Mouse (Mus musculus): Measurements from ENCODE around the gene Alcam. TPM values are rescaled to one million over a fixed set of nuclear protein-coding genes. Genes with fewer than 3 reads are reported as not detected.

Alcam gene
- polyA plus RNA-seq (2015; fragmentation: Nextera tagmentation; extraction: Ambion mirVana) = 16.9 and 18.2 TPM in 2 replicates

DNA sequence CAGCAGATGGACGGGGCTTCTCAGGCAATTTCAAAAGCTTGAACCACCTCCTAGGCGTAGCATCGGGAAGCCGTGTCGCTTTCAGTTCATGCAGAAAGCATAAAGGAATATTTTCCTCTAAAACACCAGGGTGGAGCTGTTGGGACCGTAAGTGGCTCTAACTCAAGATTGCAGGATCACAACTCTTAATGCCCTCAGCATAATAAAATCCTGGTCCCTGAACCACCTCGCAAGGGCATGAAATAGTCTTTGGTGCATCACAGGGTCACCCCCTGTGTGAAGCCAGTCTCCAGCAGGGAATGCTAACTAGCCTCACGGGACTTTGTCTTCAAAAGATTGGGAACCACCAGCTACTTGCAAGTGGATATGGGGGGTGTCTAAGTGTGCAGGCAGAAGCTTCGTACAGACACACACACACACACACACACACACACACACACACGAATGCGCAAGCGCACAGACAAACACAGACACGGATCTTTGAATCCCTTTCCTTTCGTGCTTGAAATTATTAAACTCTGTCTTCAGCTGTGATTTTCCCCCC lies at the start of gene Alcam:
TSS of gene Alcam (minus strand) at position 104 of the 544 bp plus-strand sequence.
- peak within 1 kb of the TSS; percentile 86 for H3K4me2 ChIP-seq (replicated peaks)
- H3K27me3 ChIP-seq (replicated peaks) = no peaks in the 10 kb centered on the region
- peak within 1 kb of the TSS; percentile 20; the same call in 1 of the 2 replicates for H3K9ac ChIP-seq
- H3K4me3 ChIP-seq (replicated peaks) = peak within 1 kb of the TSS; percentile 62
- H3K27ac ChIP-seq = peak within 1 kb of the TSS; percentile 75
- no peaks in the 10 kb centered on the region for H3K9me3 ChIP-seq
- ATAC-seq = no peak
- peaks cover 6% of the 10 kb centered on the region; the same call in 1 of the 2 replicates for H3K4me1 ChIP-seq (replicated peaks)
- H3K36me3 ChIP-seq = no peaks in the 10 kb centered on the region
- WGBS = 2% methylated on average over 14 of the region's 14 CpGs

DNA sequence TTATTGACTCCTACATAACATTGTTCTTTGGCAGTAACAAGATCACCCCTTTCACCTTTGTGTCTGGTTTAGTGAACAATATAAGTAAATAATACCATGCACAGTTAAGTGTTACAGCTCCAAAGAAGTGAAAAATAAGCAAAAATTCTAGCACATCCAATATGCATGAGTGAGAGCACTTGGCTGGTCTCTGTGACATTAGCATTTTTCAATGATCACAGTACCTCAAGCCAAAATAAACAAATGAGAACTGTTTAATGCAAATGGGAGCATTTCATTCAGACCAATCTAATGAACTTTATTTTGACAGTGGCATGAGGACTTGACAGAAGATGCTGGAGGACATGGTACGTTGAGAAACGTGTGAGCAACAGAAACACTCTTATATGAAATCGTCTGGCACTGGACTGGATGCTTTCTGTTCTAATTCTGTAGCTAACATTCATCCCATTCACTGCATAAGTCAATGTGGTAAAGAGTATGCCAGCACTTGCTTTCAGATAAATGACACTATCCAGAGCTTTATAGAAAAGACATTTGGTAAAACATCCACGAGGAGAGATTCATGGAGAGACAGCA lies 45.0 kb upstream of the Alcam start:
- H3K9me3 ChIP-seq = no peaks in the 10 kb centered on the region
- ATAC-seq = no peak
- H3K4me3 ChIP-seq (replicated peaks) = no peak overlapping the region
- H3K9ac ChIP-seq = no peak overlapping the region
- no peaks in the 10 kb centered on the region for H3K4me1 ChIP-seq (replicated peaks)
- H3K36me3 ChIP-seq = no peaks in the 10 kb centered on the region
- H3K27ac ChIP-seq = no peak overlapping the region
- WGBS = 64% methylated on average over 4 of the region's 4 CpGs
- no peaks in the 10 kb centered on the region for H3K27me3 ChIP-seq (replicated peaks)
- no peak overlapping the region for H3K4me2 ChIP-seq (replicated peaks)

DNA sequence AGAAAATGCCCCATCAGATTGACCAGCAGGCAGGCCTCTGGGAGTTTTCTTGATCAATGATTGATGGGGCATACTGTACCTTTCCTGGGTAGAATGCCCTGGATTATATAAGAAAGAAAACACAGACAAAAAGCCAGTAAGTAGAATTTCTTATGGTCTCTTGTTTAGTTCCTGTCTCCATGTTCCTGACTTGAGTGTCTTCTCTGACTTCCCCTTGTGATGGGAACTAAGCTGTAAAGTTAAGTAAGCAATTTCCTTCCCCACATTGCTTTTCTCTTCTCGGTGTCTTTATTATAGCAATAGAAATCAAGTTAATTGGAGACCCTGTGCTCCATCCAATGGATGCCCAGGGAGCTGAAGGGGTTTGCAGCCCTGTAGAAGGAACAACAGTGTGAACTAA lies 36.7 kb upstream of the Alcam start:
- 59% methylated on average over 1 of the region's 1 CpGs for WGBS
- Histone ChIP-seq H3K4me3 (replicated peaks) (no peak overlapping the region), H3K9me3 (no peaks in the 10 kb centered on the region), H3K36me3 (no peaks in the 10 kb centered on the region), H3K27ac (no peak overlapping the region), H3K27me3 (replicated peaks) (no peaks in the 10 kb centered on the region), H3K4me2 (replicated peaks) (no peak overlapping the region), H3K9ac (no peak overlapping the region), H3K4me1 (replicated peaks) (no peaks in the 10 kb centered on the region)
- ATAC-seq = no peak

DNA sequence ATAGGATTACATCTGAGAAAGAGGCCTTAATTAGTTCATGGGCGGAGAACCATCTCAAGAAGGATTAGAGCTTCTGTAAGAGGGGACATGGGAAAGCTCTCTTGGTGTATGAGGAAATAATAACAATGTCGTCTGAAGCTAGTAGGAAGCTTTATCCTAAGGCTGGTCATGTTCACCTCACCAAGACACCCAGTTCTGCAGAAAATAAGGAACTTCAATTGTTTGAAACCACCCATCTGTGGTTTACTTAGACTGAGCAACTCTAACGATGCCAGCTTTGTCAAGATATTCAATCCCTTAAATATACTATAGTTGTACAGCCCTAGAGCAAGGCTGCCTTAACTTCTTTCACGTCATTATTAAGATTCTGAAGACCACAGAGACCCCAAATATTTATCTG lies 20.4 kb upstream of the Alcam start:
- no peak overlapping the region for H3K4me2 ChIP-seq (replicated peaks)
- H3K27ac ChIP-seq = no peak overlapping the region
- H3K4me1 ChIP-seq (replicated peaks) = no peaks in the 10 kb centered on the region
- 56% methylated on average over 4 of the region's 4 CpGs for WGBS
- no peaks in the 10 kb centered on the region for H3K9me3 ChIP-seq
- H3K9ac ChIP-seq = no peak overlapping the region
- no peaks in the 10 kb centered on the region for H3K36me3 ChIP-seq
- H3K27me3 ChIP-seq (replicated peaks) = no peaks in the 10 kb centered on the region
- no peak for ATAC-seq
- H3K4me3 ChIP-seq (replicated peaks) = no peak overlapping the region

DNA sequence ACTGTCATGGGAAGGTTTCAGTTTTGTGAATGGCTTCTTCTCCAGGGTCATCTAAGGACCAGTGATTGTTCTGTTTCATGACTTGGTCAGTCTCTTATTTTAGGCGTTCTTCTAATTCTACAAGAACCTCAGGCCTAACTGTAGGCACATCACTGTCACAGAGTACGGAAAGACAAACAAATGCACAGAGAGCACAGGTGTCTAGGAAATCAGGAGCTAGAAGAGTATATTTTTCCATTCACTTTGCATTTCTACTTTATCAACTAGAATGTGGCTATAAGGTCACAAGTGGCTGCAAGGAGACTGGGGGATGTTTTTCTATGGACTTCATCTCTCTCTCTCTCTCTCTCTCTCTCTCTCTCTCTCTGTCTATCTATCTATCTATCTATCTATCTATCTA lies 19.2 kb upstream of the Alcam start:
- no peak for ATAC-seq
- no peak overlapping the region for H3K4me3 ChIP-seq (replicated peaks)
- no peaks in the 10 kb centered on the region for H3K4me1 ChIP-seq (replicated peaks)
- no peak overlapping the region for H3K27ac ChIP-seq
- H3K36me3 ChIP-seq = no peaks in the 10 kb centered on the region
- H3K9ac ChIP-seq = no peak overlapping the region
- H3K27me3 ChIP-seq (replicated peaks) = no peaks in the 10 kb centered on the region
- 93% methylated on average over 2 of the region's 2 CpGs for WGBS
- H3K9me3 ChIP-seq = no peaks in the 10 kb centered on the region
- H3K4me2 ChIP-seq (replicated peaks) = no peak overlapping the region

DNA sequence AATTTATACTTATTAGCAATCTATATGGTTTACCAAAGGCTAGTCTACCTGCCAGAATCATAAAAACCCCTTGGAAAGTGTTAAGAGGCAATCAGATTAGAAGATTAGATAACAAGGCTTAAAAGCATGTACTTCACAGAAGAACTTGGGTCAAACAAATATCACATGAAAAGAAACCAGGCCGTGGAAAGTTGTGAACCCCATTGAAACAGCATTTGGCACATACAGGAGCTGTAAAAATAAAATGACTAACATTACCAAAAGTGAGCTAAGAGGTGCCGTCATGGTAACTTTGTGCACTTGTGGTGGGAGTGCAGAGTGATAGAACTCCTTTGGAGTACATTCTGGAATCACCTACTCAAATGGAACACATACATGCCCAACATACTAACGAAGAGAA lies 18.8 kb upstream of the Alcam start:
- Histone ChIP-seq H3K36me3 (no peaks in the 10 kb centered on the region), H3K4me2 (replicated peaks) (no peak overlapping the region), H3K4me1 (replicated peaks) (no peaks in the 10 kb centered on the region), H3K4me3 (replicated peaks) (no peak overlapping the region), H3K9ac (no peak overlapping the region), H3K27ac (no peak overlapping the region), H3K9me3 (no peaks in the 10 kb centered on the region), H3K27me3 (replicated peaks) (no peaks in the 10 kb centered on the region)
- 82% methylated on average over 3 of the region's 3 CpGs for WGBS
- no peak for ATAC-seq

DNA sequence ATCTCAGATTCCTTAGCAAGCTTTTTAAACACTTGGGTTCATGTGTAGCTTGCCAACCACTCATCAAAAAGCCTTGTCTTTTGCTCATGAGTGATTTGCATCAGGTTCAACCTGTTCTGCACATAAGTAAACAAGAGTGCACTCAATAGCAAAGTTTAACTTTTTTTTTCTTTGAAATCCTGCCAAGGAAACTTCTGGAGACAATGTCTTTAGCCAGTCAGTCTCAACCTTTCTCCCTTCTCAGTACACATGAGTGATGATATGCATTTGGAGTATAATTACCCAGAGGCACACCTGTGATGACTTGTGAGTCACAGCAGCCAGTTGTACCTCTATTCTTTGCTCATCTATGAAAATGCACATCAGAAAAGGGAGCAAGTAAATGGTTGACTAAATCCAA lies 18.2 kb upstream of the Alcam start:
- Histone ChIP-seq H3K27ac (no peak overlapping the region), H3K4me1 (replicated peaks) (no peaks in the 10 kb centered on the region), H3K9me3 (no peaks in the 10 kb centered on the region), H3K4me3 (replicated peaks) (no peak overlapping the region), H3K36me3 (no peaks in the 10 kb centered on the region), H3K4me2 (replicated peaks) (no peak overlapping the region), H3K9ac (no peak overlapping the region), H3K27me3 (replicated peaks) (no peaks in the 10 kb centered on the region)
- ATAC-seq = no peak

DNA sequence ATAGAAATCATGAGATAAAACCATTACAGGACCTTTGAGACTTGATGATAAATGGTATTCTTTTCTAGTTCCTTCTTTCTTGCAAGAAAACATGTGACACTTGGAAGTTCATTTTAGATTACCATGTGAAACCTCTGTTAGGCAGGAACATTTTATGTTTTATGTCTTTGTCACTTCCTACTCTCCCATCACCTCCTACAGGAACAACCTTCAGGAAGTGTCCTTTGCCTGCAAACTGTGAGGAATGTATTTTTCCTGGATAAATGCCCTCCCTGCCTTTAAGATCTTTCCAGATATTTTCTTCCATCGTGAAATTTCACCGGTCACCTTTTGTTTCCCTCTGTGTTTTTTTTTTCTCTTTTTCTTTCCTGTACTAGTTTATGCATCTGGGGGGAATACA lies 17.0 kb upstream of the Alcam start:
- WGBS = 83% methylated on average over 2 of the region's 2 CpGs

DNA sequence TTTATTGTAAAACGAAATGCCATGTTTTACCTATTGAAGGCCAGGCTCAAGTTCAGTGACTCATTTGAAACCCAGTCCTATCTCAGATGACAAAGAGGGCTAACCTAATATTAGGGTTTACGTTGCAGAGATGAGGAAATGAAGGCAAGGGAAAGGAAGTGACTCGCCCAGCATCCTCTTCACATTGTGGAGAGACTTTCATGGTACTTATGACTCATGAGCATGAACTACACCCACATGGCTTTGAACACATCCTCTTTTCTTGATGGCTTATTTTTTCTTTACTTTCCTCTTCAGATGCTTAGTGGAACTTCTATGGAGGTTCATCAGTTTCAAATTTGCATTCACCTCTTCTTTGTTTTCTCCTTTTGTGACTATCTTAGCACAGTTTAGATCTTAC lies 16.4 kb upstream of the Alcam start:
- no peak overlapping the region for H3K4me2 ChIP-seq (replicated peaks)

More for the DNA sequence above, 17.0 kb upstream of the Alcam start:
- Histone ChIP-seq H3K27me3 (replicated peaks) (no peaks in the 10 kb centered on the region), H3K36me3 (no peaks in the 10 kb centered on the region), H3K9ac (no peak overlapping the region), H3K4me3 (replicated peaks) (no peak overlapping the region), H3K9me3 (no peaks in the 10 kb centered on the region), H3K27ac (no peak overlapping the region), H3K4me2 (replicated peaks) (no peak overlapping the region), H3K4me1 (replicated peaks) (no peaks in the 10 kb centered on the region)
- no peak for ATAC-seq

DNA sequence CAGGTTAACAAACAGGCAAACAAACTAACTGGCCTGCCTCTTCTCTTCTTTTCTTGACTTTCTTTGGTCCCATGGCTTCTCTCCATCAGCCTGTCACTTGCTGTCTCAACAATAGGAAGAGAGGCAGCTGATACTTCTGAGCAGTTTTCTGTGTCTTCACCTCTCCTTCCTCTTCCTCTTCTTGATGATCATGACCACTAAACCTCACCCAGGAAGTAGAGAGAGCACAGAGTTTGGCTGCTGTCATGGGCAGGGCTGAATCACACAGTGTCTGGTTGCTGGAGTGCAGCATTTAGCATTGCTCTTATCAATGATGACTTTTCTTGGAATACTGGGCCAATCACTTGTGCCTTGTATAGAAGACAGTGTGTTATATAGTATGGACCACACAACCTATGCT lies 14.6 kb upstream of the Alcam start:
- no peaks in the 10 kb centered on the region for H3K36me3 ChIP-seq
- H3K4me2 ChIP-seq (replicated peaks) = no peak overlapping the region
- no peaks in the 10 kb centered on the region for H3K9me3 ChIP-seq
- no peak for ATAC-seq
- no peak overlapping the region for H3K27ac ChIP-seq
- H3K4me3 ChIP-seq (replicated peaks) = no peak overlapping the region
- H3K4me1 ChIP-seq (replicated peaks) = no peaks in the 10 kb centered on the region
- no peak overlapping the region for H3K9ac ChIP-seq
- no peaks in the 10 kb centered on the region for H3K27me3 ChIP-seq (replicated peaks)

More for the DNA sequence above, 16.4 kb upstream of the Alcam start:
- Histone ChIP-seq H3K27me3 (replicated peaks) (no peaks in the 10 kb centered on the region), H3K36me3 (no peaks in the 10 kb centered on the region), H3K9ac (no peak overlapping the region), H3K27ac (no peak overlapping the region), H3K4me1 (replicated peaks) (no peaks in the 10 kb centered on the region), H3K4me3 (replicated peaks) (no peak overlapping the region), H3K9me3 (no peaks in the 10 kb centered on the region)
- ATAC-seq = no peak
- 79% methylated on average over 3 of the region's 3 CpGs for WGBS

DNA sequence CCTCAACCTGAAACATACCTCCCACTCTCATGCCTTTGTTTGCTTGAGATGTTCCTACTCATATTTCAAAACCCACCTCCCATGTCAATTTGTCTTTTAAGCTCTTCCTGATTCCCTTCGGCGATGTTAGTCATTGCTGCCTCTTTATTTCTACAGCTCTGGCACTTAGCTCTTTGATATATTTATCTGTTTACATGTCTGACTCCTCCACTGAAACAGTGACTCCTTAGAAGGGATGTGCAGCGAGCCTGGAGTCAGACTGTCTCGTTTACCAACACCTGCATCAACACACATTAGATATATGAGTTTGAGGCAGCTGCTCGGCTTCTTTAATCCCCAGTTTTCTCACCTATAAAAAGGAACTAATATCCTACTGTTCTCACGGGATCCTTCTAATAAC lies 12.9 kb upstream of the Alcam start:
- no peaks in the 10 kb centered on the region for H3K4me1 ChIP-seq (replicated peaks)
- WGBS = 60% methylated on average over 6 of the region's 6 CpGs
- H3K4me2 ChIP-seq (replicated peaks) = no peak overlapping the region
- no peak overlapping the region for H3K4me3 ChIP-seq (replicated peaks)
- H3K9me3 ChIP-seq = no peaks in the 10 kb centered on the region
- H3K27ac ChIP-seq = no peak overlapping the region
- H3K36me3 ChIP-seq = no peaks in the 10 kb centered on the region
- no peaks in the 10 kb centered on the region for H3K27me3 ChIP-seq (replicated peaks)
- H3K9ac ChIP-seq = no peak overlapping the region
- no peak for ATAC-seq

DNA sequence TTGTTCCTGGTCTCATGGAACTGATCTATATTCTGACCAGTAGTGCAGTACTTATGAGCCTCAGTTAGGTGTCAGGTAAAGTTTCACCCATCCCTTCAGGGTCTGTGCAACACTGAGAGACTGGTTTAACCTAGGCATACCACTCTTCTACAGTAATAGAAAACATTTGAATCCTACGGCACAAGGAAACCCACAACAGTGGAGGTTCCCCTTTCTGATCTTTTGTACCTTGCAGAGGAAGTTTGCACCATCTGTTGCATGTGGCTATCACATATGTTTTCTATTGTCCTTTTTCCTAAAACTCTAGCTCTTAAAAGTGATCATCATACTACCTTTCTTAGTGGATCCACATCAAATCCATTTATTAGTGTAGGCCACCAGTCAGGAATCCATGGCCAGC lies 10.7 kb upstream of the Alcam start:
- H3K4me2 ChIP-seq (replicated peaks) = no peak overlapping the region
- 88% methylated on average over 1 of the region's 1 CpGs for WGBS
- ATAC-seq = no peak

More for the DNA sequence above, 10.7 kb upstream of the Alcam start:
- Histone ChIP-seq H3K27ac (no peak overlapping the region), H3K4me3 (replicated peaks) (no peak overlapping the region), H3K4me1 (replicated peaks) (no peaks in the 10 kb centered on the region), H3K36me3 (no peaks in the 10 kb centered on the region), H3K9me3 (no peaks in the 10 kb centered on the region), H3K27me3 (replicated peaks) (no peaks in the 10 kb centered on the region), H3K9ac (no peak overlapping the region)
